Mouse (Mus musculus) ES-E14 (cell line): Measurements from ENCODE around the gene Zfp354a. TPM values are rescaled to one million over a fixed set of nuclear protein-coding genes. Genes with fewer than 3 reads are reported as not detected.

Source experiments
- DNase-seq: peaks from one replicate; pipeline ENCODE4 v3.0.0-alpha.2; 2013; ENCODE audit warnings: low read depth, low spot score
- H3K27ac ChIP-seq: 2 replicates; pipeline ENCODE4 v1.5.1; 2012; ENCODE audit warnings: low read depth, mild to moderate bottlenecking, low read length, moderate library complexity, mixed read lengths; ENCODE audit not compliant: poor library complexity, insufficient read depth, severe bottlenecking
- H3K36me3 ChIP-seq: 2 replicates; pipeline ENCODE4 v1.6.1; 2012; ENCODE audit warnings: mild to moderate bottlenecking, low read length, moderate library complexity, mixed read lengths; ENCODE audit not compliant: control insufficient read depth, poor library complexity, insufficient read depth, severe bottlenecking
- H3K4me1 ChIP-seq, 2 experiments: fragments of 150-350 bp in 1 of 2; sonication (generic) in 1 of 2; 2 replicates each; pipeline ENCODE4 v1.6.1; 2012; ENCODE audit warnings: low read length in 2 of 2, mild to moderate bottlenecking in 1 of 2, mixed read lengths in 1 of 2; ENCODE audit not compliant: control insufficient read depth in 2 of 2, insufficient read depth in 2 of 2, poor library complexity in 1 of 2
- H3K4me3 ChIP-seq, 2 experiments: fragments of 150-350 bp in 1 of 2; sonication (generic) in 1 of 2; 2 replicates each; pipeline ENCODE4 v1.5.1; 2012; ENCODE audit warnings: low read length in 2 of 2, low read depth in 1 of 2, mild to moderate bottlenecking in 1 of 2, mixed read lengths in 1 of 2; ENCODE audit not compliant: insufficient read depth in 1 of 2, poor library complexity in 1 of 2, severe bottlenecking in 1 of 2
- H3K9ac ChIP-seq: 2 replicates; pipeline ENCODE4 v1.6.1; 2012; ENCODE audit warnings: low read depth, mild to moderate bottlenecking, low read length, mixed read lengths; ENCODE audit not compliant: poor library complexity, insufficient read depth, severe bottlenecking
- H3K9me3 ChIP-seq: fragments of 150-350 bp; sonication (generic); 2 replicates; pipeline ENCODE4 v1.6.1; 2012; ENCODE audit warnings: low read depth, mild to moderate bottlenecking, low read length; ENCODE audit not compliant: control insufficient read depth, insufficient read depth
- CHD2 ChIP-seq: IDR thresholded peaks from 2 replicates; pipeline ENCODE4 v1.6.1; 2014; ENCODE audit warnings: mild to moderate bottlenecking, low read depth, low read length, inconsistent platforms
- HCFC1 ChIP-seq: IDR thresholded peaks from 2 replicates; pipeline ENCODE4 v1.6.1; 2012; ENCODE audit warnings: low read length, inconsistent platforms, borderline replicate concordance; ENCODE audit not compliant: insufficient read depth
- MAFK ChIP-seq: IDR thresholded peaks from 2 replicates; pipeline ENCODE4 v1.6.1; 2014; ENCODE audit warnings: mild to moderate bottlenecking, low read depth, low read length, inconsistent platforms; ENCODE audit not compliant: insufficient read depth
- ZC3H11A ChIP-seq: IDR thresholded peaks from 2 replicates; pipeline ENCODE4 v1.6.1; 2012; ENCODE audit warnings: low read depth, mild to moderate bottlenecking, inconsistent platforms, low read length, borderline replicate concordance
- ZNF384 ChIP-seq: IDR thresholded peaks from 2 replicates; pipeline ENCODE4 v1.6.1; 2012; ENCODE audit warnings: low read depth, low read length, inconsistent platforms
- in situ Hi-C, 2 experiments: fragments of 600-800 bp; cut with MboI; formaldehyde crosslinking; loops; one replicate each; pipeline ENCODE4 v1.15.1; 2025; ENCODE audit warnings: low sequenced_read_pairs in 2 of 2, inconsistent platforms in 1 of 2; ENCODE audit not compliant: unreplicated experiment in 2 of 2
- total RNA-seq: library from RNA; depleted of rRNA; stranded (reverse); fragments of 300-350 nt; gene quantifications from 2 replicates; pipeline ENCODE4 v1.2.3, GENCODE M21; 2012

Zfp354a gene
- total RNA-seq, 1 experiment = 6.6 TPM

DNA sequence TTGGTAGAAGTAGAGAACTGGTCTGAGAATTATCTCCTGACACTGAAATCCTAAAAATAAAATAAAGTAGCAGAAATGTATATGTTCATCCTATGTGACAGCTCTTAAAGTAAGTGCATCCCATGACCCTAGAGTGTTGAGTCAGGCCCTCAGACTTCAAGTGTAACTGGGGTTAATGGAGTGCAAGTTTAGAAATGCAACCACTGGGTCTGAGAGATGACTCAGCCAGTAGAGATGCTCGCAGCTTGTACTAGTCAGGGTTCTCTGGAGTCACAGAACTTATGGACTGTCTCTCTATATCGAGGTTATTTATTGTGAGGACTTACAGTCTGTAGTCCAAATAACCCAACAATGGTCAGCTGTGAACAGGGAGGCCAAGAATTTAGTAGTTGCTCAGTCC lies 7.4 kb upstream of the Zfp354a start:
- Histone ChIP-seq H3K9me3 (no peaks in the 10 kb centered on the region), H3K36me3 (no peaks in the 10 kb centered on the region), H3K9ac (no peak overlapping the region), H3K4me3 (no peak overlapping the region), H3K4me1 (no peaks in the 10 kb centered on the region), H3K27ac (no peak overlapping the region)
- in situ Hi-C loops = loop anchor here in 1 of 2 experiments (5.0 kb wide), 1 partner anchor 109 kb away; the partner anchor contains the start of gene 4933414I15Rik
- TF ChIP-seq MAFK = no peak
- TF ChIP-seq ZC3H11A = no peak
- no peak for TF ChIP-seq ZNF384
- no peak for TF ChIP-seq CHD2
- no peak for TF ChIP-seq HCFC1
- no peak for DNase-seq

DNA sequence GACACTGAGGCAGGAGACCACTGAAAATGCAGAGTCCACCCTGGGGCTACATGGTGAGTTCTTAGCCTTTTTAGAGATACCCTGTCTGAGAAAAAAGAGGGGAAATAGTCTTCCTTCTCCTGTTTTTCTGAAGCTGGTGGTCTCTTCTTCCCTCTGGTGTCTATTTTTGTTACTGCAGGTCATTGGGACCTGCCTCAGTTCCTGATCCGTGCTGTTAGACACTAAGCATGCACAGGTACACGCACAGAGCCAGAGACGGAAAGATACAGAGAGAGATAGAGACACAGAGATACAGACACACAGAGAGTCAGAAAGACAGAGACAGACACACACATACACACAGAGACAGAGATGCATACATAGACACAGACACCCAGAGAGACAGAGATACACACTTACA lies 5.8 kb upstream of the Zfp354a start:
- H3K36me3 ChIP-seq = no peaks in the 10 kb centered on the region
- in situ Hi-C loops = loop anchor here in 1 of 2 experiments (5.0 kb wide), 1 partner anchor 111 kb away; the partner anchor contains the start of gene 4933414I15Rik
- no peak overlapping the region for H3K27ac ChIP-seq
- H3K4me1 ChIP-seq = no peaks in the 10 kb centered on the region
- no peak overlapping the region for H3K9ac ChIP-seq
- peak; percentile 41 for DNase-seq
- no peaks in the 10 kb centered on the region for H3K9me3 ChIP-seq
- no peak overlapping the region for H3K4me3 ChIP-seq
- TF ChIP-seq ZC3H11A = peak; percentile 66; the same call in 1 of the 2 replicates
- no peak for TF ChIP-seq HCFC1
- TF ChIP-seq CHD2 = no peak

- Histone ChIP-seq H3K4me3 (peak overlapping the region; percentile 82 to 97), H3K9me3 (no peaks in the 10 kb centered on the region), H3K36me3 (peaks cover 4% of the 10 kb centered on the region; the same call in 1 of the 2 replicates), H3K9ac (peak overlapping the region; percentile 67), H3K27ac (no peak overlapping the region), H3K4me1 (no peaks in the 10 kb centered on the region)
- no peak for DNase-seq
- TF ChIP-seq HCFC1 (no peak), CHD2 (no peak), MAFK (no peak), ZNF384 (no peak), ZC3H11A (no peak)
- in situ Hi-C loops = no loop called here
These were observed 583 bp downstream of the Zfp354a start for GRCm38 (mm10) chr11:51059640-51060039.

- H3K4me1 ChIP-seq = no peaks in the 10 kb centered on the region
- no peak for TF ChIP-seq ZC3H11A
- no peak for TF ChIP-seq ZNF384
- no peak for TF ChIP-seq CHD2
- no peak for TF ChIP-seq MAFK
- TF ChIP-seq HCFC1 = no peak
- H3K9ac ChIP-seq = no peak overlapping the region
- in situ Hi-C loops = no loop called here
- no peak overlapping the region for H3K27ac ChIP-seq
- no peaks in the 10 kb centered on the region for H3K9me3 ChIP-seq
- peaks cover 4% of the 10 kb centered on the region; the same call in 1 of the 2 replicates for H3K36me3 ChIP-seq
- no peak for DNase-seq
- no peak overlapping the region for H3K4me3 ChIP-seq
These were observed 1.9 kb downstream of the Zfp354a start for GRCm38 (mm10) chr11:51060981-51061380.

DNA sequence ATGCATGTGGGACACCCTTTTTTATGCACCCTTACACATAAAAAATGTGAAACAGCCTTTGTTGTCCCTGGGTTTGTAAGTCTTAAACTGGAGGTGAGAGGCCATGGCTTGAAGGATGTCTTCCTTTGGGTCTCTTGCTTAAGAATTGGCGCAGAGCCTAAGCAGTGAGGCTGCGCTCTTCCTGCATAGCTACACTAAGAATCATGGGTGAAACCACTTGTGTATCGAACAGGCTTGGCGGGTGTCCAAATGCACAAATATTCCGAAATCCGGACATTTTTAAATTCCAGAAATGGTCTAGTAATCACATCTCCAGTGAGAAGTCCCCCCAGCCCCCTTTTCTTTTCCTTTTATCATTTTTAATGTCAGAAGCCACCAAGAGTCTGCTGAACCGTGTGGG lies 4.2 kb downstream of the Zfp354a start:
- in situ Hi-C loops = no loop called here
- Histone ChIP-seq H3K4me1 (no peaks in the 10 kb centered on the region), H3K9ac (no peak overlapping the region), H3K27ac (no peak overlapping the region), H3K4me3 (no peak overlapping the region), H3K36me3 (peaks cover 4% of the 10 kb centered on the region; the same call in 1 of the 2 replicates), H3K9me3 (no peaks in the 10 kb centered on the region)
- no peak for DNase-seq
- TF ChIP-seq HCFC1 = no peak
- TF ChIP-seq CHD2 = no peak
- no peak for TF ChIP-seq ZNF384
- no peak for TF ChIP-seq MAFK
- no peak for TF ChIP-seq ZC3H11A
